Mouse (Mus musculus) megakaryocyte, embryonic 14.5 days (primary cell): Measurements from ENCODE around the gene Gdap1l1.

Source experiments
- FLI1 ChIP-seq: IDR thresholded peaks from 2 replicates; pipeline ENCODE4 v1.6.1; 2012; ENCODE audit warnings: low read length, inconsistent platforms, mixed read lengths
- GATA1 ChIP-seq: IDR thresholded peaks from 3 replicates; pipeline ENCODE4 v1.6.1; 2012; ENCODE audit warnings: mixed read lengths, low read length, inconsistent platforms, borderline replicate concordance

DNA sequence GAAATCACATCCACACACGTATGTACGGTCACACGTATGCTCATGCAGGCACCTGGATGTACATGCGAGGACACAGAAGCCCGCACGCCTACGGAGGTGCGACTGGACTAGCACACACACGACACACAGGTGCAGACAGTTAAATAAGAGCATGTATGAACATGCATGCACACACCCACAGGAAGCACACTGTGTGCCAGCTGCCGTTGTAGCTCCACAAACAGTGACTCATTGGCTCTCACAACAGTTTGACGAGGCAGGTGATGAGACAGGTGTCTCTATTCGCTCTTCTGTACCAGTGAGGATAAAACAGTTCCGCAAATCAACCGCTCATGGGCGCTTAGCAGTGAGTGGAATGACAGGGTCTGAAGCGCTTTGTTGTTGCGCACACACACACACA, 52.4 kb downstream of the Gdap1l1 start:
- TF ChIP-seq GATA1 (no peak), FLI1 (no peak)
